Mouse (Mus musculus): ENCODE results near the gene Emc7. TPM values are rescaled to one million over a fixed set of nuclear protein-coding genes. Genes with fewer than 3 reads are reported as not detected.

The Emc7 gene
- polyA plus RNA-seq (2014; fragmentation: Illumina TruSeq; extraction: RNeasy Lipid Tissue Mini Kit (QIAGEN cat#74804)), result 52.8 TPM

GRCm38 (mm10) chr2:112454862-112455564, at the start of gene Emc7:
Gene Emc7, plus strand, starts transcription at chr2:112454997.

DNA sequence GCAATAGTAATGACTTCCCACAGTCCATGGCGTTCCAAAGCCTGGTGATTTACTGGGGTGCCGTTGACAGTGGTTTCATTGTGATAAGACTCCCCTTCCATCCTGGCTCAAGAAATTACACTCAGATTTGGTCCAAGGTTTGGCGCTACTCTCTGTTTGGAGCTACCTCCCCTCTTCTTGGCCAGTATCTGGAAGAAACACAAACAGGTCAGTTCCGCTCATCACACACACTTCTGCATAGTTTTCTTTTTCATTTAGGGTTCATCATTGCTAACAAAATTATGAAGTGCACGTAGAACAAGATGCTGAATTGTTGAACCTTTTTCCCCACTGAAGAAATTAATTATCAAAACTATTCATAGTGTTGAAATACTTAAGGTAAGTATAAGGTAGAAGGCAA, 25.9 kb downstream of the Emc7 start, which contains the start of gene Chrm5:
Gene Chrm5 (minus strand): TSS at position 101 of the 400 bp plus-strand sequence.

DNA sequence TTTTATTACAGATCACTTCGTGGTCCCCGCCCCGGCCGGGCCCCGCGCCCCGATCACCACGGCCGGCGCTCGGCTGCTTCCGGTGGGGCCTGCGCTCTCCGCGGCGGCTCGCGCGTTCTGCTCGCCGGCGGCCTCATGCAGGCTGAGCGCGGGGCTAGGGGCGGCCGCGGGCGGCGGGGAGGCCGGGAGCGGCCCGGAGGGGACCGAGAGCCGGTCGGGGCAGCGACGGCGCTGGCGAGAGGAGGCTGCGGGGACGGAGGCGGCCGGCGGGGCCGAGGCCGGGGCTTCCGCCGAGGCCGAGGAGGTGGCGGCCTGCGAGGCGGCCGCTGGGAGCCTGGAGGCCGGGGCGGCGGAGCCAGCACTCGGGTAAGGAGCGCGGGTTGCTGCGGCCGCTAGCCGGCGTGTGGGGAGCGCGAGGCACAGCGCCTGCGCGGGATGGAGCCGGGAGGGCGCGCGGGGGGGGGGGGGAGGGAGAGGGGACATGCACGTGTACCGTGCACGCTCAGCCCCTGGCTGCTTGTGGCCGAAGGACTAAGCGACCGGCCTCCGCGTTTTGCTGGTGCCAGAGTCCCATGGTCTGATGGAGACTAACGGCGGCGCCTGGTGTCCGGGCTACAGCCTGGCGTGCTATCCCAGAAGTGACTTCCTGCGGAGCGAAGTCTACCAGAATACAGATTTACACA, 38.2 kb downstream of the Emc7 start, which contains the start of gene Aven:
Gene Aven (plus strand): TSS at position 109 of the 683 bp plus-strand sequence.

Other genes starting within 250 kb of the Emc7 start
- gene Lpcat4, start 215.5 kb upstream of the Emc7 start, polyA plus RNA-seq (2014; fragmentation: Illumina TruSeq; extraction: RNeasy Lipid Tissue Mini Kit (QIAGEN cat#74804)), result not detected
- 0.14 TPM for gene Nutm1, start 195.7 kb upstream of the Emc7 start, polyA plus RNA-seq (2014; fragmentation: Illumina TruSeq; extraction: RNeasy Lipid Tissue Mini Kit (QIAGEN cat#74804))
- 33.2 TPM for gene Nop10, start 193.1 kb upstream of the Emc7 start, polyA plus RNA-seq (2014; fragmentation: Illumina TruSeq; extraction: RNeasy Lipid Tissue Mini Kit (QIAGEN cat#74804))
- 93.0 TPM for gene Slc12a6, start 189.2 kb upstream of the Emc7 start, polyA plus RNA-seq (2014; fragmentation: Illumina TruSeq; extraction: RNeasy Lipid Tissue Mini Kit (QIAGEN cat#74804))
- 2.7 TPM for gene Gm21985, start 188.7 kb upstream of the Emc7 start, polyA plus RNA-seq (2014; fragmentation: Illumina TruSeq; extraction: RNeasy Lipid Tissue Mini Kit (QIAGEN cat#74804))
- 68.4 TPM for gene Emc4, start 87.0 kb upstream of the Emc7 start, polyA plus RNA-seq (2014; fragmentation: Illumina TruSeq; extraction: RNeasy Lipid Tissue Mini Kit (QIAGEN cat#74804))
- gene Katnbl1, start 75.8 kb upstream of the Emc7 start, polyA plus RNA-seq (2014; fragmentation: Illumina TruSeq; extraction: RNeasy Lipid Tissue Mini Kit (QIAGEN cat#74804)), result 91.2 TPM
- not detected for gene Chrm5, start 25.8 kb downstream of the Emc7 start, polyA plus RNA-seq (2014; fragmentation: Illumina TruSeq; extraction: RNeasy Lipid Tissue Mini Kit (QIAGEN cat#74804))
- gene Aven, start 38.0 kb downstream of the Emc7 start, polyA plus RNA-seq (2014; fragmentation: Illumina TruSeq; extraction: RNeasy Lipid Tissue Mini Kit (QIAGEN cat#74804)), result 9.8 TPM